8 mouse cellular contexts compared by ENCODE assay signal in the genomic region with DNA sequence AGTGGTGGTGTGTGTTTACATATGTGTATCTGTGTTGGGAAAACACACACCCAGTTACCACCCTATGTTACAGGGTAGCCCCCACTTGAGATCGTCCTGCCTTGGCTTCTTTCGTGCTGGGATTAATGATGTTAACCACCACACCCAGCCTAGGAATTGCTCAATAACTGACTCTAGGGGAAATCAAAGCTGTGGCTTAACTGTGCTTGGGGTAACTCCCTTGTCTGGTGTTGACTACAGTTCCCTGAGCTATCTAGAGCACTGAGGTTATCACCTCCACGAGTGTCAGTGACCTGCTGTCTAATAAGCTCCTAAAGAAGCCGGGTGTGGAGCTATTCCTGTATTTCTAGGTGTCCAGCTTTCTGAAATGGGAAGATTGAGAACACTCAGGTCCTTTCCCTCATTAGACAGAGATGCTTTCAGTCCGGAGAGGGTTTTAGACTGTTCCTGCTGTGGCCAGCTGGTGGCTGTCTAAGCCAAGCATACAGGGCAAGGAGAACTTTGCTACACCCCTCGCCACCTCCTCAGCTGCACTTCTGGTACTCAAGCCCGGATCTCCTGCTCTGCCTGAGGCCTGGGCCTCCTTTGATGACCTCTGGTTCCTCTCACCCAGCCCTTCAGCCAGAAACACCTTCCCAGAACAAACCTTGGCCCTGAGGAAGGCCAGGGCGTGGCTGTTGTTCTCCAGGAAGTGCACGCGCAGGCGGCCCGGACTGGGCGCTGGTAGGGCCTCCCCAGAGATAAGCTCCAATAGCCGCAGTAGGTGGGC. TPM values are rescaled to one million over a fixed set of nuclear protein-coding genes. Genes with fewer than 3 reads are reported as not detected.
DNase-seq lines count a peak whose midpoint lies in the region; ATAC-seq and TF ChIP-seq lines count a peak whose summit lies in the region.

No protein-coding gene starts in this region.

- no peak for TF ChIP-seq POLR2A in myocyte (IDR thresholded peaks at IDR 0.05; ENCODE audit: insufficient read length, low read depth)

- H3K4me3 ChIP-seq in myocyte = no peak overlapping the region
- H3K4me3 ChIP-seq in forebrain, embryonic 13.5 days = no peak overlapping the region

- H3K27ac ChIP-seq in forebrain, embryonic 13.5 days = no peak overlapping the region

- H3K79me2 ChIP-seq in myocyte (ENCODE audit: control insufficient read depth, insufficient read depth) = no peaks in the 10 kb centered on the region

- no peaks in the 10 kb centered on the region for H3K27me3 ChIP-seq in myocyte (ENCODE audit: control insufficient read depth, insufficient read depth, insufficient read length)
- no peaks in the 10 kb centered on the region for H3K27me3 ChIP-seq in forebrain, embryonic 13.5 days

- H3K4me1 ChIP-seq in forebrain, embryonic 13.5 days = no peaks in the 10 kb centered on the region

- peaks cover 2% of the 10 kb centered on the region for H3K36me3 ChIP-seq in myocyte (ENCODE audit: control insufficient read depth, insufficient read depth)
- no peaks in the 10 kb centered on the region for H3K36me3 ChIP-seq in forebrain, embryonic 13.5 days (ENCODE audit: poor library complexity, severe bottlenecking)

- peak; percentile 14 for DNase-seq in embryo, embryonic 10.5 days (ENCODE audit: low spot score)
- no peak for DNase-seq in embryo, embryonic 10 days (ENCODE audit: low spot score)
- DNase-seq in 3T3-L1 (ENCODE audit: low read depth, low spot score) = peak; percentile 77
- DNase-seq in c-Kit-positive CD71-positive TER-119-negative erythroid progenitor cells, embryonic 14.5 days (ENCODE audit: low read depth) = peak; percentile 38
- DNase-seq in kidney, adult 9 months = peak; percentile 39
- no peak for DNase-seq in cerebellum, adult 9-11 months

- WGBS in forebrain, embryonic 13.5 days = 80% methylated on average over 14 of the region's 14 CpGs

- no peak overlapping the region for H3K9ac ChIP-seq in forebrain, embryonic 13.5 days

- no peaks in the 10 kb centered on the region for H3K9me3 ChIP-seq in forebrain, embryonic 13.5 days (replicated peaks)

- no peak overlapping the region for H3ac ChIP-seq in myocyte (ENCODE audit: control insufficient read depth, insufficient read length)

- no peak overlapping the region for H3K4me2 ChIP-seq in myocyte (ENCODE audit: low read depth)
- H3K4me2 ChIP-seq in forebrain, embryonic 13.5 days = no peak overlapping the region

- no peak for ATAC-seq in forebrain, embryonic 13.5 days

TF ChIP-seq in myocyte, 11 proteins besides CTCF, POLR2A, EP300 and RAD21:
- TF ChIP-seq POLR2AphosphoS2 (IDR thresholded peaks at IDR 0.05; ENCODE audit: insufficient read length, low read depth) (peak; percentile 28), SRF (IDR thresholded peaks at IDR 0.05; ENCODE audit: control insufficient read depth, insufficient read length, low read depth) (no peak)

RNA-seq across cellular contexts. Expression of gene Pla2g4b, which starts 51.6 kb away (rescaled TPM):
- polyA plus RNA-seq in myocyte (2012; fragmentation: generic; extraction: Trizol) = 0.58 TPM
- polyA plus RNA-seq in forebrain, embryonic 13.5 days (2015; fragmentation: Nextera tagmentation; extraction: Ambion mirVana) = 1.5 and 1.9 TPM in 2 replicates

RNA-seq across cellular contexts. Expression of gene Gm28042, which starts 57.5 kb away (rescaled TPM):
- polyA plus RNA-seq in myocyte (2012; fragmentation: generic; extraction: Trizol) = 1.1 TPM
- polyA plus RNA-seq in forebrain, embryonic 13.5 days (2015; fragmentation: Nextera tagmentation; extraction: Ambion mirVana) = 4.8 and 6.2 TPM in 2 replicates

RNA-seq across cellular contexts. Expression of gene Jmjd7, which starts 57.5 kb away (rescaled TPM):
- polyA plus RNA-seq in myocyte (2012; fragmentation: generic; extraction: Trizol) = 10.7 TPM
- 19.8 and 22.4 TPM in 2 replicates for polyA plus RNA-seq in forebrain, embryonic 13.5 days (2015; fragmentation: Nextera tagmentation; extraction: Ambion mirVana)

Comparison
In these comparisons a context has a peak if more than half of its experiments do, and no peak if none do; other contexts are left out.
1. DNase-seq: peak in embryo, embryonic 10.5 days (single experiment), 3T3-L1 (single experiment), c-Kit-positive CD71-positive TER-119-negative erythroid progenitor cells, embryonic 14.5 days (single experiment) and kidney, adult 9 months (single experiment); none in embryo, embryonic 10 days (single experiment) and cerebellum, adult 9-11 months (single experiment).